Mouse (Mus musculus) forebrain, embryonic 14.5 days (tissue): ENCODE results near the gene Arhgef25. TPM values are rescaled to one million over a fixed set of nuclear protein-coding genes. Genes with fewer than 3 reads are reported as not detected.
A peak's percentile ranks its signal among the peaks of the same experiment; 100 is the strongest.

Source experiments
- ATAC-seq: fragments of 200-750 bp; cut with Nextera tagmentation; 2 replicates; pipeline ENCODE4 v1.8.0; 2017; ENCODE audit warnings: mild to moderate bottlenecking, moderate library complexity
- DNase-seq: peaks from one replicate; pipeline ENCODE4 v3.0.0-alpha.2; 2015; ENCODE audit warnings: low spot score
- H3K27ac ChIP-seq: fragments of 300-500 bp; sonication (generic); 2 replicates; pipeline ENCODE4 v1.5.1; 2014; ENCODE audit warnings: low read depth, mild to moderate bottlenecking, control low read depth, low read length, moderate library complexity
- H3K27me3 ChIP-seq: fragments of 300-500 bp; sonication (generic); replicated peaks from 2 replicates; pipeline ENCODE4 v1.6.1; 2014; ENCODE audit warnings: low read length, control low read depth, mixed read lengths; ENCODE audit not compliant: control insufficient read depth, insufficient read depth
- H3K36me3 ChIP-seq: fragments of 300-500 bp; sonication (generic); 2 replicates; pipeline ENCODE4 v1.6.1; 2014; ENCODE audit warnings: low read length, control low read depth; ENCODE audit not compliant: control insufficient read depth, insufficient read depth
- H3K4me1 ChIP-seq: fragments of 300-500 bp; sonication (generic); 2 replicates; pipeline ENCODE4 v1.6.1; 2014; ENCODE audit warnings: antibody characterized with exemption, low read length, control low read depth; ENCODE audit not compliant: control insufficient read depth, insufficient read depth
- H3K4me2 ChIP-seq: fragments of 300-500 bp; sonication (generic); 2 replicates; pipeline ENCODE4 v1.6.1; 2014; ENCODE audit warnings: mild to moderate bottlenecking, control low read depth, low read length
- H3K4me3 ChIP-seq: fragments of 300-500 bp; sonication (generic); 2 replicates; pipeline ENCODE4 v1.5.1; 2014; ENCODE audit warnings: low read depth, low read length, control low read depth
- H3K9ac ChIP-seq: fragments of 300-500 bp; sonication (generic); 2 replicates; pipeline ENCODE4 v1.6.1; 2014; ENCODE audit warnings: mild to moderate bottlenecking, low read length, control low read depth, moderate library complexity
- H3K9me3 ChIP-seq: fragments of 300-500 bp; sonication (generic); replicated peaks from 2 replicates; pipeline ENCODE4 v1.6.1; 2016; ENCODE audit warnings: low read length, control low read depth, mixed read lengths; ENCODE audit not compliant: control insufficient read depth
- WGBS: fragments of 180-500 bp; shearing (Covaris S2); extraction: QIAGEN DNeasy Blood & Tissue Kit; methylation state at CpG from one replicate; pipeline ENCODE4 v1.1.7; 2014; 5-methylcytosine and 5-hydroxymethylcytosine counted together
- polyA plus RNA-seq: library from polyadenylated mRNA; unstranded; fragments of >200 nt; fragmentation: Nextera tagmentation; extraction: Ambion mirVana; gene quantifications from 2 replicates; pipeline ENCODE4 v1.2.1, GENCODE M21; 2014

Arhgef25 gene
- 21.4 and 22.9 TPM in 2 replicates for polyA plus RNA-seq

GRCm38 (mm10) chr10:127189651-127190381 is at the start of gene Arhgef25:
Gene Arhgef25 (minus strand): TSS chr10:127190083.
- peak within 1 kb of the TSS; percentile 86 for H3K27ac ChIP-seq
- H3K9me3 ChIP-seq, result no peaks in the 10 kb centered on the region
- H3K9ac ChIP-seq, result peak within 1 kb of the TSS; percentile 91
- H3K36me3 ChIP-seq, result peaks cover 20% of the 10 kb centered on the region
- WGBS, result 1% methylated on average over 33 of the region's 35 CpGs
- DNase-seq, result no peak
- H3K4me3 ChIP-seq, result peak within 1 kb of the TSS; percentile 65
- ATAC-seq, result no peak
- peak within 1 kb of the TSS; percentile 97 for H3K4me2 ChIP-seq
- H3K27me3 ChIP-seq, result no peaks in the 10 kb centered on the region
- H3K4me1 ChIP-seq, result peaks cover 23% of the 10 kb centered on the region

DNA sequence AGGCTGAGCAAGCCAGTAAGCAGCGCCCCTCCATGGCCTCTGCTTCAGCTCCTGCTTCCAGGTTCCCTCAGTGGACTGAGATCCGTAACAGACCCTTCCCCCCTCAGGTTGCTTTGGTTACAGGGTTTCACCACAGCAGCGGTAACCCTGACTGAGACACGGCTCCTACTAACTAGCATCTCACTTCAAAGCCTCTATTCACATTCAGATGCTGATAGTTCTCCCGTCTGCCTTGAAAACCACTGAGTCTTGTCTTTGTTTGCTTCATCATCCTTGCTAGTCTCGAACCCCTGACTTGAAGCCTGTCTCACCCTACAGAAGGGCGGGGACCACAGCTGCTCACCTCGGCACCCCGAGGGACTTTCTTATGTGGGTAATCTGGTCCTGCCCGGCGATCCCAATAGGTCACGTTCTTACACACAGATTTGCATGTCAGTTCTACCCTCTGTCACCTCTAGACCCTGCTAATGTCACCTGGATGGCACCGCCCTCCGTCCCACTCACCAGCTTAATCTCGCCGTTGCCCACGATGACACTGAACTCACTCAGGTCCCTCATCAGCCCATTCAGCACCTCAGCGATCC is 48.5 kb upstream of the Arhgef25 start:
- no peaks in the 10 kb centered on the region for H3K9me3 ChIP-seq
- no peak overlapping the region for H3K27ac ChIP-seq
- DNase-seq (no peak), ATAC-seq (no peak)
- H3K27me3 ChIP-seq, result no peaks in the 10 kb centered on the region
- no peak overlapping the region for H3K4me2 ChIP-seq
- H3K4me3 ChIP-seq, result no peak overlapping the region
- WGBS, result 74% methylated on average over 18 of the region's 18 CpGs
- H3K9ac ChIP-seq, result no peak overlapping the region
- no peaks in the 10 kb centered on the region for H3K4me1 ChIP-seq
- H3K36me3 ChIP-seq, result peaks cover 81% of the 10 kb centered on the region

GRCm38 (mm10) chr10:127236541-127236940 is 46.7 kb upstream of the Arhgef25 start:
- Histone ChIP-seq H3K27me3 (no peaks in the 10 kb centered on the region), H3K4me2 (no peak overlapping the region), H3K4me3 (no peak overlapping the region), H3K9me3 (no peaks in the 10 kb centered on the region), H3K27ac (no peak overlapping the region), H3K4me1 (no peaks in the 10 kb centered on the region), H3K9ac (no peak overlapping the region), H3K36me3 (peaks cover 80% of the 10 kb centered on the region)
- 51% methylated on average over 9 of the region's 9 CpGs for WGBS
- ATAC-seq (no peak), DNase-seq (no peak)

DNA sequence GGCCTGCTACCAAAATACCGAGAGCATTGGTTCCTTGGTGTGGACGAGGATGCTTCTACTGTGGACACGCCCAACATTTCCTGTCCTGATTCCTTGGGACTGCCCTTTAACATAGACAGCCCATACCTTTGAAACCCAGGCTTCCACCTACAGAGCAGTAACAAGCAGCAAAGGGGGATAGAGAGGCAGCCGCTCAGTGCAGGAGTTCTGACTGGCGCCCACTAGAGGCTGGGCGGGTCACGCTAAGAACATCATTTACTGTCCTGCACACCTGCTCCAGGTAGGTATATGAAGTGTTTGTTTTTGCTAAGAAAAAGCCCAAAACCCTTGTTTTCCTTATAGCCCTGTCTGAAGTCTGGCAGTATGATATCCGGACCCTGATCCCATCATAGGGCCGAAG is 43.3 kb upstream of the Arhgef25 start:
- no peak overlapping the region for H3K4me2 ChIP-seq
- H3K4me3 ChIP-seq, result no peak overlapping the region
- H3K36me3 ChIP-seq, result peaks cover 79% of the 10 kb centered on the region
- H3K4me1 ChIP-seq, result no peaks in the 10 kb centered on the region
- 82% methylated on average over 9 of the region's 9 CpGs for WGBS
- no peaks in the 10 kb centered on the region for H3K9me3 ChIP-seq
- H3K27me3 ChIP-seq, result no peaks in the 10 kb centered on the region
- ATAC-seq, result no peak
- DNase-seq, result no peak
- no peak overlapping the region for H3K27ac ChIP-seq
- no peak overlapping the region for H3K9ac ChIP-seq

DNA sequence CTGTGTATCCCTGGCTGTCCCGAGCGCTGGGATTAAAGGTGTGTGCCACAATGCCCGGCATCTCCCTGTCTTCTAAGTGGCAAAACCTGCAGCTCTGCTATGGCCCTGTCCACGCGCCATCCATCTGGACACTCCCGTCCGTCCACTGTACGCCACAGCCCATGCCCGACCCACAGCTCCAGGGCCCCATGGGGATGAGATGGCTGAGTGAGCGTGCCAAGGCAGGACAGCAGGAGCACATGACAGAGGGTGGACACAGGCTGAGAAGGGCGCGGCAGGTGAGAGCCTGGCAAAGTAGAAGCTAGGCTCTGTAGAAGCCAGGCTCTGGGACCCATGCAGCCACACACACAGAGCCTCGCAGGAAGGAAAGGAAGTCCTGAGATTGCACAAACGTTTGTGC is 41.9 kb upstream of the Arhgef25 start:
- Histone ChIP-seq H3K4me2 (no peak overlapping the region), H3K4me3 (no peak overlapping the region), H3K4me1 (no peaks in the 10 kb centered on the region), H3K36me3 (peaks cover 76% of the 10 kb centered on the region), H3K27me3 (no peaks in the 10 kb centered on the region), H3K27ac (no peak overlapping the region), H3K9ac (no peak overlapping the region), H3K9me3 (no peaks in the 10 kb centered on the region)
- WGBS, result 88% methylated on average over 14 of the region's 14 CpGs
- DNase-seq (no peak), ATAC-seq (no peak)

GRCm38 (mm10) chr10:127230693-127231092 is 40.8 kb upstream of the Arhgef25 start:
- no peak overlapping the region for H3K9ac ChIP-seq
- H3K36me3 ChIP-seq, result peaks cover 67% of the 10 kb centered on the region
- H3K27ac ChIP-seq, result no peak overlapping the region
- DNase-seq, result no peak
- WGBS, result 89% methylated on average over 12 of the region's 12 CpGs
- no peak for ATAC-seq
- H3K27me3 ChIP-seq, result no peaks in the 10 kb centered on the region
- H3K4me1 ChIP-seq, result no peaks in the 10 kb centered on the region
- no peak overlapping the region for H3K4me3 ChIP-seq
- H3K4me2 ChIP-seq, result no peak overlapping the region
- no peaks in the 10 kb centered on the region for H3K9me3 ChIP-seq

- 24% methylated on average over 4 of the region's 4 CpGs for WGBS
- peak; percentile 54; the same call in 1 of the 2 replicates for ATAC-seq
- H3K27me3 ChIP-seq, result no peaks in the 10 kb centered on the region
- no peaks in the 10 kb centered on the region for H3K9me3 ChIP-seq
- peak; percentile 79 for DNase-seq
- no peak overlapping the region for H3K4me2 ChIP-seq
- no peaks in the 10 kb centered on the region for H3K4me1 ChIP-seq
- H3K27ac ChIP-seq, result no peak overlapping the region
- peaks cover 65% of the 10 kb centered on the region for H3K36me3 ChIP-seq
- no peak overlapping the region for H3K9ac ChIP-seq
- no peak overlapping the region for H3K4me3 ChIP-seq
Observed at GRCm38 (mm10) chr10:127228897-127229296, 39.0 kb upstream of the Arhgef25 start.

DNA sequence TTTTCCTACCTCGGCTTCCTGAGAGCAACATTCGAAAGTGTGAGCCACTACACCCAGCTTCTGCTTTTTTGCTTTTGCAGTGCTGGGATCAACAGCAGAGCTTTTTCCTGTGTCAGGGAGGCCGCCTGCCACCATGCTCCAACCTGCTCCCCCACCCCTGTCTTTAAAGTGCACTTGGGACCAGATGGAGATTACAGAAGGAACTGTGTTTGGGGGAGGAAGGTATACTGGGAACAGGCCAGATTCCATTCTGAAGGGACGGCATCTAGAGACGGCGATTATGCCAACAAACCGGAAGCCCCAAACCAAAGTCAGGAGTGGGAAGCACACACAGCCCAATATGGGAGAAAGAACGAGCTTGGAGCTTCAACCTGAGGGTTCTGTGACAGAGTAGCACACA is 37.3 kb upstream of the Arhgef25 start:
- no peak overlapping the region for H3K9ac ChIP-seq
- no peak overlapping the region for H3K4me3 ChIP-seq
- no peak overlapping the region for H3K27ac ChIP-seq
- H3K36me3 ChIP-seq, result peaks cover 49% of the 10 kb centered on the region
- no peaks in the 10 kb centered on the region for H3K4me1 ChIP-seq
- no peak overlapping the region for H3K4me2 ChIP-seq
- ATAC-seq, result no peak
- DNase-seq, result no peak
- no peaks in the 10 kb centered on the region for H3K9me3 ChIP-seq
- no peaks in the 10 kb centered on the region for H3K27me3 ChIP-seq
- 82% methylated on average over 8 of the region's 8 CpGs for WGBS

GRCm38 (mm10) chr10:127226318-127226895 is 36.5 kb upstream of the Arhgef25 start:
- DNase-seq, result no peak
- Histone ChIP-seq H3K4me3 (no peak overlapping the region), H3K27me3 (no peaks in the 10 kb centered on the region), H3K36me3 (peaks cover 42% of the 10 kb centered on the region), H3K4me2 (no peak overlapping the region), H3K27ac (no peak overlapping the region), H3K9me3 (no peaks in the 10 kb centered on the region), H3K9ac (no peak overlapping the region), H3K4me1 (no peaks in the 10 kb centered on the region)
- WGBS, result 75% methylated on average over 8 of the region's 8 CpGs
- no peak for ATAC-seq
